In the genomic region with DNA sequence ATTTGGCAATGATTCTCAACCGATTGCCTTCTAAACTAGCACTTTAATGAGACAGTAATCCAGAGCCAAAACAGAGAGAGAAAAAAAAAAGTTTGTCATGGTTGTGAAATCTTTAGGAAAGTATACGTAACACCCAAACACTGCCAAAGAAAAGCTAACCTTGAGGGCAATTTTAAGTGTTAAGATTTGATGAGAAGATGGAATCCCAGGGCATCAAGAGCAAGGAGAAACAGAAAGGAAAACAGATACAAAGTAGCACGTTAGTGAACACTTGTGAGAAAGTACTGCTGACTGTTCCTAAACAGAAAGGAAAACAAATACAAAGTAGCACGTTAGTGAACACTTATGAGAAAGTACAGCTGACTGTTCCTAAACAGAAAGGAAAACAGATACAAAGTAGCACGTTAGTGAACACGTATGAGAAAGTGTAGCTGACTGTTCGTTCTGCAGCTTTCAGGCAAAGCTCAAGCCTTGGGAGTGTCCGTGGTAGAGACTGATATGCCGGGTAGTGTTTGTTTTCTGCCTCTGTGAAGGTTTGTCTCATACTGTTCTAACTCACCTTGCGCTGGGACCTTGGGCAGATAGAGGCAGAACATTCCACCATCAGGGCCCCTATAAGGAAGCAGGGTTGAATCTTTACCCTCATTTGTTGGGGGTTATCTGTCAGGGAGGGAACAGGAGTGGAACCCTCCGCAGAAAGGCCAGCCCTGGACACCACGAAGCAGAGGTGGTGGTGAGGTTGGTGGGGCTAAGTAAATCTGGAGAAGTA, we compare ENCODE assay signal across 8 mouse cellular contexts.
A peak's percentile ranks its signal among the peaks of the same experiment; 100 is the strongest.
DNase-seq lines count a peak whose midpoint lies in the region; ATAC-seq lines count a peak whose summit lies in the region.

No protein-coding gene starts in this region.

- no peak overlapping the region for H3K27ac ChIP-seq in hindbrain, embryonic 10.5 days
- H3K27ac ChIP-seq in hindbrain, embryonic 11.5 days (ENCODE audit: low read depth, low read length): no peak overlapping the region
- peak overlapping the region; percentile 97 for H3K27ac ChIP-seq in heart, embryonic 16.5 days (ENCODE audit: low read length)
- no peak overlapping the region for H3K27ac ChIP-seq in midbrain, embryonic 16.5 days (ENCODE audit: low read length)

- 63% methylated on average over 12 of the region's 12 CpGs for WGBS in hindbrain, embryonic 10.5 days
- WGBS in hindbrain, embryonic 11.5 days: 60% methylated on average over 12 of the region's 12 CpGs
- WGBS in heart, embryonic 16.5 days: 35% methylated on average over 12 of the region's 12 CpGs
- WGBS in midbrain, embryonic 16.5 days: 69% methylated on average over 12 of the region's 12 CpGs

- peak overlapping the region; percentile 77; the same call in 1 of the 2 replicates for H3K4me3 ChIP-seq in hindbrain, embryonic 10.5 days
- no peak overlapping the region for H3K4me3 ChIP-seq in hindbrain, embryonic 11.5 days (ENCODE audit: low read depth, low read length)
- peak overlapping the region; percentile 70 for H3K4me3 ChIP-seq in heart, embryonic 16.5 days (ENCODE audit: low read length)
- H3K4me3 ChIP-seq in midbrain, embryonic 16.5 days (ENCODE audit: low read depth, low read length): no peak overlapping the region

- peaks cover 11% of the 10 kb centered on the region for H3K4me1 ChIP-seq in hindbrain, embryonic 10.5 days (replicated peaks)
- H3K4me1 ChIP-seq in hindbrain, embryonic 11.5 days (replicated peaks; ENCODE audit: control insufficient read depth, insufficient read depth, low read length): no peaks in the 10 kb centered on the region
- H3K4me1 ChIP-seq in heart, embryonic 16.5 days (ENCODE audit: control insufficient read depth, insufficient read depth, low read length): peaks cover 8% of the 10 kb centered on the region
- peaks cover 6% of the 10 kb centered on the region; the same call in 1 of the 2 replicates for H3K4me1 ChIP-seq in midbrain, embryonic 16.5 days (ENCODE audit: control insufficient read depth, insufficient read depth, low read length)

- no peaks in the 10 kb centered on the region for H3K36me3 ChIP-seq in hindbrain, embryonic 10.5 days
- H3K36me3 ChIP-seq in hindbrain, embryonic 11.5 days (ENCODE audit: control insufficient read depth, insufficient read depth, low read length): no peaks in the 10 kb centered on the region
- H3K36me3 ChIP-seq in heart, embryonic 16.5 days (ENCODE audit: control insufficient read depth, insufficient read depth): no peaks in the 10 kb centered on the region
- no peaks in the 10 kb centered on the region for H3K36me3 ChIP-seq in midbrain, embryonic 16.5 days (ENCODE audit: control insufficient read depth, insufficient read depth, low read length)

- peaks cover 16% of the 10 kb centered on the region for H3K27me3 ChIP-seq in hindbrain, embryonic 10.5 days (ENCODE audit: insufficient read depth, poor library complexity, severe bottlenecking)
- H3K27me3 ChIP-seq in hindbrain, embryonic 11.5 days (ENCODE audit: control insufficient read depth, insufficient read depth, low read length): no peaks in the 10 kb centered on the region
- no peaks in the 10 kb centered on the region for H3K27me3 ChIP-seq in heart, embryonic 16.5 days (ENCODE audit: control insufficient read depth, insufficient read depth, low read length)
- H3K27me3 ChIP-seq in midbrain, embryonic 16.5 days (ENCODE audit: control insufficient read depth, insufficient read depth, low read depth, low read length): no peaks in the 10 kb centered on the region

- no peak for ATAC-seq in hindbrain, embryonic 11.5 days (ENCODE audit: low FRiP score)
- ATAC-seq in heart, embryonic 16.5 days (replicated peaks; ENCODE audit: extremely low read depth, insufficient read depth, low FRiP score): peak; percentile 23; the same call in 1 of the 2 replicates
- ATAC-seq in midbrain, embryonic 16.5 days: no peak

- H3K4me2 ChIP-seq in hindbrain, embryonic 11.5 days (replicated peaks; ENCODE audit: low read depth, low read length): no peak overlapping the region
- peak overlapping the region; percentile 61 for H3K4me2 ChIP-seq in heart, embryonic 16.5 days (ENCODE audit: low read depth, low read length)
- peak overlapping the region; percentile 78; the same call in 1 of the 2 replicates for H3K4me2 ChIP-seq in midbrain, embryonic 16.5 days (ENCODE audit: low read length)

- H3K9me3 ChIP-seq in hindbrain, embryonic 10.5 days: no peaks in the 10 kb centered on the region
- no peaks in the 10 kb centered on the region for H3K9me3 ChIP-seq in hindbrain, embryonic 11.5 days (ENCODE audit: control insufficient read depth, low read length)
- H3K9me3 ChIP-seq in heart, embryonic 16.5 days (replicated peaks; ENCODE audit: control insufficient read depth, low read length): no peaks in the 10 kb centered on the region
- H3K9me3 ChIP-seq in midbrain, embryonic 16.5 days (replicated peaks; ENCODE audit: control insufficient read depth, low read length, poor library complexity, severe bottlenecking): no peaks in the 10 kb centered on the region

- peak; percentile 8 for DNase-seq in hindbrain, embryonic 10.5 days (ENCODE audit: low spot score)
- DNase-seq in hindbrain, embryonic 11.5 days (ENCODE audit: low spot score): no peak
- DNase-seq in adrenal gland, postnatal 14 days: peak; percentile 37
- DNase-seq in kidney, postnatal 36 days: peak; percentile 16 to 29
- DNase-seq in right cerebral cortex, postnatal 4 days: no peak
- no peak for DNase-seq in cerebellum, postnatal 10 days

- H3K9ac ChIP-seq in hindbrain, embryonic 11.5 days (ENCODE audit: low read depth, low read length): no peak overlapping the region
- H3K9ac ChIP-seq in heart, embryonic 16.5 days (ENCODE audit: low read length): peak overlapping the region; percentile 94
- H3K9ac ChIP-seq in midbrain, embryonic 16.5 days (ENCODE audit: low read depth, low read length): no peak overlapping the region

Comparison
In these comparisons a context has a peak if more than half of its experiments do, and no peak if none do; other contexts are left out.
1. DNase-seq: peak in hindbrain, embryonic 10.5 days (single experiment), adrenal gland, postnatal 14 days (single experiment) and kidney, postnatal 36 days (2 of 2); none in hindbrain, embryonic 11.5 days (single experiment), right cerebral cortex, postnatal 4 days (single experiment) and cerebellum, postnatal 10 days (0 of 2).
2. H3K4me3 ChIP-seq: peak in hindbrain, embryonic 10.5 days (single experiment) and heart, embryonic 16.5 days (single experiment); none in hindbrain, embryonic 11.5 days (single experiment) and midbrain, embryonic 16.5 days (single experiment).